Mouse (Mus musculus) limb, embryonic 12.5 days (tissue): ENCODE measurements around the gene Cd2bp2. TPM values are rescaled to one million over a fixed set of nuclear protein-coding genes. Genes with fewer than 3 reads are reported as not detected.
"Not testable (repeated sequence)": the region's sequence is repeated elsewhere in the genome, so short reads cannot be mapped to it uniquely, and the experiment has no call there.

Source experiments
- ATAC-seq: fragments of 200-750 bp; cut with Nextera tagmentation; 2 replicates; pipeline ENCODE4 v1.8.0; 2017; ENCODE audit warnings: low read depth, moderate TSS enrichment; ENCODE audit not compliant: insufficient number of reproducible peaks, insufficient read depth, low FRiP score, low TSS enrichment
- H3K27ac ChIP-seq: fragments of 300-500 bp; sonication (generic); 2 replicates; pipeline ENCODE4 v1.5.1; 2016; ENCODE audit warnings: mild to moderate bottlenecking, moderate library complexity
- H3K27me3 ChIP-seq: fragments of 300-500 bp; sonication (generic); 2 replicates; pipeline ENCODE4 v1.6.1; 2016; ENCODE audit warnings: mild to moderate bottlenecking, moderate library complexity
- H3K36me3 ChIP-seq: fragments of 300-500 bp; sonication (generic); 2 replicates; pipeline ENCODE4 v1.6.1; 2016; ENCODE audit warnings: mild to moderate bottlenecking, moderate library complexity
- H3K4me1 ChIP-seq: fragments of 300-500 bp; sonication (generic); replicated peaks from 2 replicates; pipeline ENCODE4 v1.6.1; 2016
- H3K4me2 ChIP-seq: fragments of 300-500 bp; sonication (generic); 2 replicates; pipeline ENCODE4 v1.6.1; 2016; ENCODE audit warnings: mild to moderate bottlenecking, moderate library complexity
- H3K4me3 ChIP-seq: fragments of 300-500 bp; sonication (generic); replicated peaks from 2 replicates; pipeline ENCODE4 v1.5.1; 2016; ENCODE audit warnings: mild to moderate bottlenecking
- H3K9ac ChIP-seq: fragments of 300-500 bp; sonication (generic); replicated peaks from 2 replicates; pipeline ENCODE4 v1.6.1; 2016; ENCODE audit warnings: mild to moderate bottlenecking, moderate library complexity
- H3K9me3 ChIP-seq: fragments of 300-500 bp; sonication (generic); 2 replicates; pipeline ENCODE4 v1.6.1; 2016; ENCODE audit warnings: mild to moderate bottlenecking, moderate library complexity
- WGBS: fragments of 180-500 bp; shearing (Covaris S2); methylation state at CpG from one replicate; pipeline ENCODE4 v1.1.7; 2016; 5-methylcytosine and 5-hydroxymethylcytosine counted together
- polyA plus RNA-seq: library from polyadenylated mRNA; unstranded; fragments of >200 nt; fragmentation: Nextera tagmentation; extraction: Ambion mirVana; gene quantifications from 2 replicates; pipeline ENCODE4 v1.2.1, GENCODE M21; 2016

Gene Cd2bp2
- polyA plus RNA-seq, 1 experiment from 2014 or later, result 86.5 TPM

DNA sequence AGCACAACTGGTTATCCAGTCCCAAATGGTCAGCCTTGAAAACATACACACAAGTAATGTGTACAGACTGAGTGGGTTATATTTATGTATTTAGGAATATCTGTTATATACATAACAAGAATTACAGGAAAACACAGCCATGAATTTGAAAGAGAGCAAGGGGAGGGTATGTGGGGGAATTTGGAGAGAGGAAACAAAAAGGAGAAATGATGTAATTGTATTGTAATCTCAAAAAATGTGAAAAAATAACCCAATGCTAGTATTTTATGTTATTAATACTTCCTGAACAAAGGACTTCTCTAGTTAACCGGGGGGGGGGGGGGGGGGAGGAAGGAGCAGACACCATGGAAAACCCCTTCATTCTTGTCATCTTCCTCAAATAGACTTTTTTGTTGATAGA lies 11.1 kb downstream of the Cd2bp2 start:
- Histone ChIP-seq H3K4me3 (no peak overlapping the region), H3K36me3 (no peaks in the 10 kb centered on the region), H3K9ac (no peak overlapping the region), H3K4me1 (no peaks in the 10 kb centered on the region), H3K4me2 (no peak overlapping the region), H3K27ac (no peak overlapping the region), H3K9me3 (no peaks in the 10 kb centered on the region), H3K27me3 (no peaks in the 10 kb centered on the region)
- no CpG with 5 or more reads among the region's 1 CpGs for WGBS
- ATAC-seq, result no peak

DNA sequence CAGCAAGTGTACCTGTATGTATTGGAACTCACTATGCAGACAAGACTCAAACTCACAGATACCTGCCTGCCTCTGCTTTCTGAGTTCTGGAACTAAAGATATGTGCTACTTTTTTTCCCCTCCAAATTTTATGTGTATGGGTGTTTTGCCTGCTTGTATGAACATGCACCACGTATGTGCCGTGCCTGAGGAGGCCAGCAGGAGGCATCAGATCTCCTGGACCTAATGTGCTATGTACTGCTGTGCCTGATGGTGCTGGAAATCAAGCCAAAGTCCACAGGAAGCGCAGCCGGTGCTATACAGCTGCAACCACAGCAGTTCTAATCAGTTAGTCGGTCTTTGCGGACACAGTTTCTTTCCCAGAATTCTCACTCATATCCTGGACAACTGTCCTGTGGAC lies 12.0 kb downstream of the Cd2bp2 start:
- Histone ChIP-seq H3K9ac (no peak overlapping the region), H3K9me3 (no peaks in the 10 kb centered on the region)
- no peak for ATAC-seq

DNA sequence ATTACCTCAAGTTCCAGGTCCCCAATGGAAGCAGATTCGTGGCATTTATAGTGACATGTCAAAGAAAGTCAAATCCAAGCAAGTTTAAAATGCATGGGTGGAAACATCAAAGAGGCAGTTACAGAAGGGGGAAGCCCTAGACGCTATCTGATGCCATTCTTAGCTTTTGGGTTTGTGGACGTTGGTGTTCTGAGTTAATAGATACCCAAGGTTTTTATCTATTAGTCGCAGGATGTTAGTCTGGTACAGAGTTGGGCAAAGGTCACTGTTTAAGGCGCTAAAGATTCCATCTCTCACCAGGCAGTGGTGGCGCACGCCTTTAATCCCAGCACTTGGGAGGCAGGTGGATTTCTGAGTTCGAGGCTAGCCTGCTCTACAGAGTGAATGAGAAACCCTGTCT lies 12.5 kb downstream of the Cd2bp2 start:
- H3K9ac ChIP-seq, result no peak overlapping the region
- H3K27me3 ChIP-seq, result no peaks in the 10 kb centered on the region
- no peak overlapping the region for H3K4me3 ChIP-seq
- 79% methylated on average over 8 of the region's 8 CpGs for WGBS
- H3K9me3 ChIP-seq, result no peaks in the 10 kb centered on the region
- H3K4me1 ChIP-seq, result no peaks in the 10 kb centered on the region
- H3K27ac ChIP-seq, result no peak overlapping the region
- no peak for ATAC-seq
- H3K36me3 ChIP-seq, result no peaks in the 10 kb centered on the region
- no peak overlapping the region for H3K4me2 ChIP-seq

More for the DNA sequence above, 12.0 kb downstream of the Cd2bp2 start:
- Histone ChIP-seq H3K27me3 (no peaks in the 10 kb centered on the region), H3K4me2 (no peak overlapping the region), H3K36me3 (no peaks in the 10 kb centered on the region), H3K27ac (no peak overlapping the region), H3K4me1 (no peaks in the 10 kb centered on the region), H3K4me3 (no peak overlapping the region)
- WGBS, result 80% methylated on average over 6 of the region's 6 CpGs

DNA sequence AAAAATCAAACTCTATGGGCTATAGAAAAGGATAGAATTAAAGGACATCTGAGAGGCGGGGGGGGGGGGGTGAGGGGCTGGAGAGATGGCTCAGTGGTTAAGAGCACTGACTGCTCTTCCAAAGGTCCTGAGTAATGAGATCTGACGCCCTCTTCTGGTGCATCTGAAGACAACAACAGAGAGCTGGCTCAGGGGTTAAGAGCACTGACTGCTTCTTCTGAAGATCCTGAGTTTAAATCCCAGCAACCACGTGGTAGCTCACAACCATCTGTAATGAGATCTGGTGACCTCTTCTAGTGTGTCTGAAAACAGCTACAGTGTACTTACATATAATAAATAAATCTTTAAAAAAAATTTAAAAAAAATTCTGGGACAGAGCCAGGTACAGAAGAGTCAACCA lies 14.1 kb downstream of the Cd2bp2 start:
- H3K36me3 ChIP-seq, H3K27ac ChIP-seq, H3K9ac ChIP-seq, H3K27me3 ChIP-seq, H3K9me3 ChIP-seq, ATAC-seq, H3K4me2 ChIP-seq, H3K4me1 ChIP-seq, H3K4me3 ChIP-seq: not testable (repeated sequence)
- 32% methylated on average over 3 of the region's 3 CpGs for WGBS

DNA sequence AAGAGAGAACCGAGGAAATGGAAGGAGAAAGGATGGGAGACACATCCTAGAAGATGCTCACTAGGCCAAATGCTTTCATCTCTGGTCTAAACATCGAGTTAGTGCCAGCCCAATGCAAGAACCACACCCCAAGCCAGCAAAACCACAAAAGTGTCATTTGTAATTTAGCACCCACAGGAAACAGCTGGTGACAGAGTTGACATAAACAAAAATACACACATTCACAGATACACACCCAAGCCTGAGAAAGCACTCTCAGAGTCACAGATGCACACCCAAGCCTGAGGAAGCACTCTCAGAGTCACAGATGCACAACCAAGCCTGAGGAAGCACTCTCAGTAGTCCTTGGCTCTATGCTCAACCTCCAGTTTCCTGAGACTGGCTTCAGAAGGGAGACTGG lies 15.1 kb downstream of the Cd2bp2 start:
- no peak overlapping the region for H3K9ac ChIP-seq
- 67% methylated on average over 2 of the region's 2 CpGs for WGBS
- H3K4me2 ChIP-seq, result no peak overlapping the region
- H3K27me3 ChIP-seq, result no peaks in the 10 kb centered on the region
- H3K4me3 ChIP-seq, result no peak overlapping the region
- H3K27ac ChIP-seq, result no peak overlapping the region
- ATAC-seq, result no peak
- no peaks in the 10 kb centered on the region for H3K36me3 ChIP-seq
- H3K9me3 ChIP-seq, result no peaks in the 10 kb centered on the region
- no peaks in the 10 kb centered on the region for H3K4me1 ChIP-seq

DNA sequence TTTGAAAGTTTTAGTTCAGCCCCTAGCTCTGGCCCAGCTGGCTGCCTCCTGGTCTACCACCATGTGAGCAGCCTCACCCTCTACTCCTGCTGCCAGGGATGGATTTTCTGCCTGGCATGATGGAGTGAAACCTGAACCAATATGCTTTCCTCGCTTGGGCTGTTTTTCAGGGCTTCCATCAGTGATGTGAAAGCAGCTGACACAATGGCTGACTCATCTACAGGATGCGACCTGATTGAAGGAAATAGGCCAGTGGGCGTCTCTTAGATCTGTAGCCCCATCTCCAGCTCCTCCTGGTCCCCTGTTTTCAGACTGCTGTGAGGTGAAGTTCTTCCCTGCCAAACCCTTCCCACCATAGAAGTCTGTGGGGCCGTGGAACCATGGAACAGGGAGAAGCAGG lies 18.9 kb downstream of the Cd2bp2 start:
- Histone ChIP-seq H3K4me3 (no peak overlapping the region), H3K9me3 (0 out of 2 replicates have a peak, but pooled peaks cover 2% of the 10 kb centered on the region), H3K36me3 (no peaks in the 10 kb centered on the region), H3K4me1 (no peaks in the 10 kb centered on the region), H3K9ac (no peak overlapping the region), H3K27ac (no peak overlapping the region), H3K4me2 (no peak overlapping the region), H3K27me3 (no peaks in the 10 kb centered on the region)
- 69% methylated on average over 4 of the region's 4 CpGs for WGBS
- ATAC-seq, result no peak

DNA sequence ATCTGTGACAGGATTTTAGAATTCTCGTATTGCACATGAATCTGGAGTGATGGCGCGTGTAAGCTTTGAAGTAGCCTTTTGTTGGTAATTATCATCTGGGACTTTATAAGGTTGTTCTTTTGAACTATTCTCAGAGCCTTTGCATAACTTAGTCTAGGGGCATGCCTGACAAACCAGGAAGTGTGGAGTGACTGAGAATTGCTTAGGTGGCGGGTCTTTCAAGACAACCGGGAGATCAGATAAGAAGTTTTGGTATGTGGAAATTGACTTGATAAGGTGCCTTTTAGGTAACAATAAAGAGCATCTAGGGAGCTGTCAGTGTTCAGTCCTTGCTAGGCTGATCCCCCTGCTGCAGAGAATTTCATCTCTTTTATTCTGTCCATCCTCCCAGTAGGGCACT lies 29.3 kb downstream of the Cd2bp2 start:
- WGBS, result 91% methylated on average over 5 of the region's 5 CpGs
- H3K27me3 ChIP-seq, result no peaks in the 10 kb centered on the region; the same call in 1 of the 2 replicates
- no peak for ATAC-seq

DNA sequence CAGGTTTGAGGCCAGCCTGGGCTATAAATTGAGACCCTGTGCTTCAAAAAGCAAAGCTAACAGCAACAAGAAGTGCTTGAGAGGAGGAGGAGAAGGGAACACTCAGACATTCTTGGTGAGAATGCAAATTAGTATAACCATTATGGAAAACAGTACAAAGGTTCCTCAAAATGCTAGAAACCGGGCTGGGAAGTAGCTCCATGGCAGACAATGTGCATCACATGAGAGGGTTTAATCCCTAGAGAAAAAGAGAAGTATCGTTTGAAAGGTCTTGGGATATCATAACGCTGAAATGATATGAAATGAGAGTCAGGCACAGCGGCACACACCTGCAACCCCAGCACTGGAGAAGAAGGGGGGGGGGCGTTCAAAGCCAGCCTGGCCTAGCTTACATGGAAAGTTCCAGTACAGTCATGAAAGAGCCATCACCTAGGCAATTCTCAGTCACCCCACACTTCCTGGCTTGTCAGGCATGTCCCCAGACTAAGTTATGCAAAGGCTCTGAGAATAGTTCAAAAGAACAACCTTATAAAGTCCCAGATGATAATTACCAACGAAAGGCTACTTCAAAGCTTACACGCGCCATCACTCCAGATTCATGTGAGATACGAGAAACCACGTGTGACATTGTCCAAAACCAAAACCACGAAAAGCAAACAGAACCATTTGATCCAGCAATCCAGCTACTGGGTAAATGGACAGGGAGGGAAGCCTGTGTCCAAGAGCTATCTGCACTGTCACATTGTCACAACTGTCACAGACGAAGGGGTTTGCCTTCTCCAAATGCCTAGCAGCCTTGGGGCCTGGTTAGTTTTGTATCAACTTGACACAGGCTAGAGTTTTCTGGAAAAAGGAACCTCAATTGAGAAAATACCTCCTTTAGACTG lies 30.0 kb downstream of the Cd2bp2 start:
- Histone ChIP-seq H3K4me3 (no peak overlapping the region), H3K4me2 (no peak overlapping the region), H3K27ac (no peak overlapping the region), H3K9me3 (no peaks in the 10 kb centered on the region), H3K9ac (no peak overlapping the region), H3K36me3 (no peaks in the 10 kb centered on the region), H3K4me1 (no peaks in the 10 kb centered on the region), H3K27me3 (no peaks in the 10 kb centered on the region; the same call in 1 of the 2 replicates)
- no peak for ATAC-seq
- WGBS, result 86% methylated on average over 12 of the region's 12 CpGs

More for the DNA sequence above, 29.3 kb downstream of the Cd2bp2 start:
- H3K36me3 ChIP-seq, result no peaks in the 10 kb centered on the region
- no peak overlapping the region for H3K4me2 ChIP-seq
- H3K9ac ChIP-seq, result no peak overlapping the region
- H3K4me1 ChIP-seq, result no peaks in the 10 kb centered on the region
- H3K4me3 ChIP-seq, result no peak overlapping the region
- H3K9me3 ChIP-seq, result no peaks in the 10 kb centered on the region
- no peak overlapping the region for H3K27ac ChIP-seq

DNA sequence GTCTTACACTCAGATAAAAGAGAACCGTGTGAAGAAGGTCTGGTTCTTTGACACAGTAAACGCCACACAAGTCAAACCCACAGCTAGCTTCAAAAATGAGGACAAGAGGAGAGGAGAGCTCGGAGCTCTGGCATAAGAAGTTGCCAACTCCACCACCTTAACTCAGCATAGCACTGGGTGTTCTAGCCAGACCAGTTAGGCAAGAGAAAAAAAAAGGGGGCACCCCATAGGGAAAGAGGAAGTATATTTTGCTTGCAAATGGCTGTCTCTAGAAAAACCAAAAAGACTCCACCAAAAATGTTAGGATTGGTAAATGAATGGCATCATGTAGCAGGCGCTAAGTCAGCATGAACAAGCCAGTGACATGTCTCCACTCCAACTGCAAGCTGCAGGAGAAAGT lies 31.8 kb downstream of the Cd2bp2 start:
- Histone ChIP-seq H3K27ac (no peak overlapping the region), H3K4me2 (no peak overlapping the region), H3K36me3 (no peaks in the 10 kb centered on the region), H3K9me3 (no peaks in the 10 kb centered on the region), H3K4me3 (no peak overlapping the region), H3K27me3 (no peaks in the 10 kb centered on the region; the same call in 1 of the 2 replicates), H3K4me1 (no peaks in the 10 kb centered on the region), H3K9ac (no peak overlapping the region)
- 86% methylated on average over 4 of the region's 4 CpGs for WGBS
- ATAC-seq, result no peak

DNA sequence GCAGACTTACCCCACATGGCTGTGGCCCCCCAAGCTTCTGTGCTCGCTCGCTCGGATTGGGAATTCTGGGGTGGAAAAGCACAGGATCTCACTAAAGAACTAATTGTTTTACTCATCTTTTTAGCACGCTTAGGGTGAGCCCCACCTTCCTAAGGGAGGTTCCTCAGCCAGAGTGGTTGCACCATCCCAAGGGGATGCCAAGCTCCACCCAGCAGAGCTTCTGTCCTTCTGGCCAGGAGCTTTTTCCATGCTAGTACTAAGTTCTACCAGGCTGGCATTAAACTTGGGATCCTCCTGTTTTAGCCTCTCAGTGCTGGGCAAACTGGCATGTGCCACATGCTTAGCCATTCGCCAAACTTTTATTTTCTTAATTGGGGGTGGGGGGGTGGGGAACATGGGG lies 33.3 kb downstream of the Cd2bp2 start:
- Histone ChIP-seq H3K36me3 (no peaks in the 10 kb centered on the region), H3K9me3 (no peaks in the 10 kb centered on the region), H3K4me1 (no peaks in the 10 kb centered on the region), H3K27me3 (no peaks in the 10 kb centered on the region; the same call in 1 of the 2 replicates), H3K4me2 (no peak overlapping the region), H3K9ac (no peak overlapping the region), H3K27ac (no peak overlapping the region), H3K4me3 (no peak overlapping the region)
- ATAC-seq, result no peak
- 86% methylated on average over 5 of the region's 5 CpGs for WGBS

DNA sequence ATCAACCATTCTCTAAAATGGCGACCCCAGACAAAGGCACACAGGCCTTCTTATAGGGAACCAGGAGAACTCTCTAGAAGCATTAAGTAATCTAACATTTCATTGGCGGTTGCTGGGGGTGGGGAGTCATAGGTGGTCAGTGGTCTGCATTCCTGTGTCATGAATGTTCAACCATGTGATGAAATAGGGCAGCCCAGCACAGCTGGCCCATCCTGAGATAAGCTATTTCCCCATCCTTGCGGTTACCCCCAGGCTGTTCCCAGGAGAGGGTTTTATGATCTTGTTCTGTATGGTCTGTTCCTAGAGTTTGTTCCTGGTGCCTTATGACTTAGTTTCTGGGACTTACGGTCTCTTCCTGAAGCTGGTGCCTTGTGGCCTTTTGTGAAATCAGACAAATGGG lies 38.3 kb downstream of the Cd2bp2 start:
- H3K4me2 ChIP-seq, result no peak overlapping the region
- H3K9ac ChIP-seq, result no peak overlapping the region
- no peaks in the 10 kb centered on the region for H3K4me1 ChIP-seq
- no peaks in the 10 kb centered on the region for H3K36me3 ChIP-seq
- WGBS, result 78% methylated on average over 4 of the region's 4 CpGs
- H3K9me3 ChIP-seq, result no peaks in the 10 kb centered on the region
- ATAC-seq, result no peak
- no peak overlapping the region for H3K27ac ChIP-seq
- H3K27me3 ChIP-seq, result no peaks in the 10 kb centered on the region; the same call in 1 of the 2 replicates
- H3K4me3 ChIP-seq, result no peak overlapping the region

DNA sequence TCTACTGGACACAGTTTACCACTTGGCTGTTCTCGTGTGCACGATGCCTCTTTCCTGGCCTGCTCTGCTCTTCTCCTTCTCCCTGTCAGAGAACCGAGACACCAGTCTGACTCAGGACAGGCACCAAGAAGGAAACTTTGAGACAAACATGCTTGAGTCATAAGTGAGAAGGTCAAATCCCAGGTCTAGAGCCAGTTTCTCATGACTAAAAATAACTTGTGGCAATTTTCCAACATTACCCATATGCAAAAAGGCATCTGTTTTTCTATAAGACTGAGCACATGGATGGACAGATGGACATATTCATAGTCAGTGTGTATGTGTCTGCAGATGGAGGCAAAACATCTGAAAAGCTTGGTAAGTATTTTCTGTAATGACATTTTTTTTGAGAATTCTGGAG lies 42.4 kb downstream of the Cd2bp2 start:
- H3K36me3 ChIP-seq, result no peaks in the 10 kb centered on the region
- no peak overlapping the region for H3K4me3 ChIP-seq
- H3K27ac ChIP-seq, result no peak overlapping the region
- no peaks in the 10 kb centered on the region for H3K9me3 ChIP-seq
- ATAC-seq, result no peak
- H3K4me1 ChIP-seq, result no peaks in the 10 kb centered on the region
- 85% methylated on average over 3 of the region's 3 CpGs for WGBS
- no peak overlapping the region for H3K9ac ChIP-seq
- H3K27me3 ChIP-seq, result no peaks in the 10 kb centered on the region
- no peak overlapping the region for H3K4me2 ChIP-seq
